Mouse (Mus musculus) hindbrain, embryonic 13.5 days (tissue): Measurements from ENCODE around the gene BC035947. TPM values are rescaled to one million over a fixed set of nuclear protein-coding genes. Genes with fewer than 3 reads are reported as not detected.
A peak's percentile ranks its signal among the peaks of the same experiment; 100 is the strongest.
"Not testable (repeated sequence)": the region's sequence is repeated elsewhere in the genome, so short reads cannot be mapped to it uniquely, and the experiment has no call there.

Experiments
- ATAC-seq: fragments of 200-750 bp; cut with Nextera tagmentation; 2 replicates; pipeline ENCODE4 v1.8.0; 2017; ENCODE audit warnings: moderate TSS enrichment; ENCODE audit not compliant: low FRiP score
- H3K27ac ChIP-seq: fragments of 300-500 bp; sonication (generic); 2 replicates; pipeline ENCODE4 v1.5.1; 2015; ENCODE audit warnings: inconsistent platforms, mild to moderate bottlenecking, moderate library complexity
- H3K27me3 ChIP-seq: fragments of 300-500 bp; sonication (generic); 2 replicates; pipeline ENCODE4 v1.6.1; 2015; ENCODE audit warnings: mild to moderate bottlenecking, inconsistent platforms
- H3K36me3 ChIP-seq: fragments of 300-500 bp; sonication (generic); 2 replicates; pipeline ENCODE4 v1.6.1; 2015; ENCODE audit warnings: mild to moderate bottlenecking, inconsistent platforms
- H3K4me1 ChIP-seq: fragments of 300-500 bp; sonication (generic); replicated peaks from 2 replicates; pipeline ENCODE4 v1.6.1; 2015; ENCODE audit warnings: inconsistent platforms
- H3K4me2 ChIP-seq: fragments of 300-500 bp; sonication (generic); 2 replicates; pipeline ENCODE4 v1.6.1; 2015; ENCODE audit warnings: inconsistent platforms, mild to moderate bottlenecking, moderate library complexity
- H3K4me3 ChIP-seq: fragments of 300-500 bp; sonication (generic); 2 replicates; pipeline ENCODE4 v1.5.1; 2015; ENCODE audit warnings: mild to moderate bottlenecking, inconsistent platforms
- H3K9ac ChIP-seq: fragments of 300-500 bp; sonication (generic); 2 replicates; pipeline ENCODE4 v1.6.1; 2015; ENCODE audit warnings: mild to moderate bottlenecking, inconsistent platforms
- H3K9me3 ChIP-seq: fragments of 300-500 bp; sonication (generic); 2 replicates; pipeline ENCODE4 v1.6.1; 2016; ENCODE audit warnings: inconsistent platforms
- WGBS: fragments of 180-500 bp; shearing (Covaris S2); methylation state at CpG from one replicate; pipeline ENCODE4 v1.1.7; 2015; 5-methylcytosine and 5-hydroxymethylcytosine counted together
- polyA plus RNA-seq: library from polyadenylated mRNA; unstranded; fragments of >200 nt; fragmentation: Nextera tagmentation; extraction: Ambion mirVana; gene quantifications from 2 replicates; pipeline ENCODE4 v1.2.1, GENCODE M21; 2015

The BC035947 gene
- polyA plus RNA-seq, 1 experiment from 2014 or later, result 0.82 TPM

DNA sequence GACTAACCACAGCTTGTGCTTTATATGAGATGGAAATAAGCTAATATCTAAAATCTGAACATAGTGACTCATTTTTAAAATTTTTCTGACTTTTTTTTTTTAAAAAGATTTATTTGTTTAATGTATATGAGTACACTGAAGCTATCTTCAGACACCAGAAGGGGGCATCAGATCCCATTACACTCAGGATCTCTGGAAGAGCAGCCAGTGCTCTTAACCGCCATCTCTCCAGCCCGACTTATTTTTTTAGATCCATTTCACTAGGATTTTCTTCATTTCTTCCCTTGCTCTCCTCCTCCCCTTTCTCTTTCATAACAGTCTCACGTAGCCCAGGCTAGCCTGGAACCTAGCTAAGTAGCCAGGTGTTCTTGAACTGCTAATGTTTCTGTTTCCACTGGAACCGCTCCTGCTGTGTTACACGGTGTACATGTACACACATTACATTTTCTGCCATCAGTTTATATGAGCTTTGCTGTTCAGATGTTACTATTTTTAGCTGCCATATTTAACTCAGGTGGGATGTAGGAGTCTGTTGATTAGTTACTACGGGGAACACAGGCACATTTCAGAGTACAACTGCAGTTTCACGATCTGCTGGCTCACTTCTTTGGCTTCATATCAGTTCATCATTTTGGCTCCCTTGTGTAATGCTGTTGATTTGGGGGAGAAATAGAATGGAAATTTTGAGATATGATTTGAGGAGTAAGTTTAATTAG, 18.7 kb upstream of the BC035947 start:
- Histone ChIP-seq H3K27me3 (no peaks in the 10 kb centered on the region), H3K9ac (no peak overlapping the region), H3K4me2 (no peak overlapping the region), H3K4me1 (no peaks in the 10 kb centered on the region), H3K27ac (no peak overlapping the region), H3K36me3 (no peaks in the 10 kb centered on the region), H3K4me3 (no peak overlapping the region), H3K9me3 (no peaks in the 10 kb centered on the region)
- ATAC-seq, result no peak
- 77% methylated on average over 7 of the region's 7 CpGs for WGBS

DNA sequence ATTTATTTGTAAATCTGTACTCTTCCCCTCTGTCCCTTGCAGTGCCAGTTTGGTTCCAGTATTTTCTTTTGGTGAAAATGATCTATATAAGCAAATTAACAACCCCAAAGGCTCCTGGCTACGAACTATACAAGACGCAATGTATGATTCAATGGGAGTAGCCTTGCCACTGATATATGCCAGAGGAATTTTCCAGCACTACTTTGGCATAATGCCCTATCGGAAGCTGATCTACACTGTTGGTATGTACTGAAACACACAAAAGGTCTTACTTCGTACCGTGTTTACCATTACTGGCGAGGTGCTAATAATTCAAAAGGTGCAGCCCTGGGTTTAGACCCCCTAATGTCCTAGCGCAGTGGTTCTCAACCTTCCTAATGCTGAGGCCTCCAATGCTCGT, 17.1 kb upstream of the BC035947 start:
- no peak overlapping the region for H3K27ac ChIP-seq
- H3K27me3 ChIP-seq, result no peaks in the 10 kb centered on the region
- WGBS, result 93% methylated on average over 8 of the region's 8 CpGs
- H3K4me2 ChIP-seq, result no peak overlapping the region
- no peaks in the 10 kb centered on the region for H3K4me1 ChIP-seq
- ATAC-seq, result no peak
- no peak overlapping the region for H3K4me3 ChIP-seq
- no peaks in the 10 kb centered on the region for H3K36me3 ChIP-seq
- H3K9me3 ChIP-seq, result no peaks in the 10 kb centered on the region
- no peak overlapping the region for H3K9ac ChIP-seq

DNA sequence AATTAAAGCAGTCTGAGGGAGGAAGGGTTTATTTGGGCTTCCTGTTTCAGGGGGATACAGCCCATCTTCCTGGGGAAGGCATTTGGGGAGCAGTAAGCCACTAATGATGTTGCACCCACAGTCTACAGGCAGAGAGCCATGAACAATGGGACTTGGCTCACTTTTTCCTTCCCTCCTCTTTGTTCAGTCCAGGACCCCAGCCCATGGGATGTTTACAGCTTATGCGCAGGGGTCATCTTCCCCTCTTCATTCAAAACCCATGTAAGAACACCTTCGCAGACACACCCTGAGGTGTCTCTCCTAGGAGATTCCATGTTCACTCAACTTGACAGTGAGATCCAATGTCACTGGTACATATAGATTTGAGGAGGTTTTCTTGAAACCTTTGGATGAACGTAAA, 16.4 kb upstream of the BC035947 start:
- Histone ChIP-seq H3K4me3 (no peak overlapping the region), H3K4me1 (no peaks in the 10 kb centered on the region), H3K4me2 (no peak overlapping the region), H3K9ac (no peak overlapping the region), H3K27ac (no peak overlapping the region), H3K27me3 (no peaks in the 10 kb centered on the region), H3K9me3 (no peaks in the 10 kb centered on the region), H3K36me3 (no peaks in the 10 kb centered on the region)
- 97% methylated on average over 3 of the region's 3 CpGs for WGBS
- no peak for ATAC-seq

GRCm38 (mm10) chr1:78525189-78525886, 13.4 kb upstream of the BC035947 start:
- Histone ChIP-seq H3K27ac (no peak overlapping the region), H3K4me3 (no peak overlapping the region), H3K9ac (no peak overlapping the region), H3K9me3 (no peaks in the 10 kb centered on the region), H3K4me1 (no peaks in the 10 kb centered on the region), H3K4me2 (no peak overlapping the region), H3K36me3 (no peaks in the 10 kb centered on the region), H3K27me3 (no peaks in the 10 kb centered on the region)
- 50% methylated on average over 23 of the region's 23 CpGs for WGBS
- no peak for ATAC-seq

- Histone ChIP-seq H3K4me1 (no peaks in the 10 kb centered on the region), H3K36me3 (no peaks in the 10 kb centered on the region), H3K9me3 (no peaks in the 10 kb centered on the region), H3K4me2 (no peak overlapping the region), H3K27ac (no peak overlapping the region), H3K4me3 (no peak overlapping the region), H3K9ac (no peak overlapping the region), H3K27me3 (no peaks in the 10 kb centered on the region)
- ATAC-seq, result no peak
- 92% methylated on average over 7 of the region's 7 CpGs for WGBS
Measured at GRCm38 (mm10) chr1:78518907-78519306, 6.9 kb upstream of the BC035947 start.

DNA sequence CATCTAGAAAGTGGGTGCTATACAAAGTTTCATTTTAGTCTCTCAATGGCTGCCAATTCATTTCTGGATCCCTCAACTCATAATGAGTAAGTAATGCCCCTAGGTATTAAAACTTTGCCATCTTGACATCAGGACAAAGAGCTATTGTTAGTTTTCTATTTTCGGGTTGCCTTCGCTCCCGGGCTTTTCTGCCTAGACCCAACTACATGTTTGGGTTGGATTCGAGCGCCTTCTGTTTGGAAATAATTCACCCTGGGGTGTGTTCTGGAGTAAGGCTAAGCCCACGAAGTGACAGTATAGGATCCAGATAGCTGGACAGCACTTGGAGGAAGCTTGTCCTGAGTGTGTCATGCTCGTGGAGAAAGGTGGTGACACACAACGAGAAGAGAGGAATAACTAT, 798 bp upstream of the BC035947 start:
- H3K9ac ChIP-seq, result no peak overlapping the region
- 79% methylated on average over 8 of the region's 8 CpGs for WGBS

DNA sequence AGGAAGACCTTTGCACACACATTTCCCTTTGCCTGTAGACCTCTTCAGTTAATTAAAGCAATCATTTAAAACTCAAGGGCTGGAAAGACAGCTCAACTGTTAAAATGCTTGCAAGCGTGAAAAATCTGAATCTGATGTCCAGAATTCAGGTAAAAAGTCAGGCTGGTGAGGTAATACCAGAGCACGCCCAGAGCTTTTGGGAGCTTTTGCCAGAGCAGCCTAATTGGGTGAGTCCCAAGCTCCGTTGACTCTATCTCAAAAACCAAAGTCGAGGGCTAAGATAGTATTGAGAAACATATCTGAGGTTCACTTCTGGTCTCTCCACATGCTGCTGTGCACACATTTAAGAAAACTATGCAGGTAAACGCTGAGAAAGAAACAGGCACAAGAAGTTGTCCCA, 1.1 kb downstream of the BC035947 start, which contains the start of gene Mogat1:
Gene Mogat1 (plus strand): TSS at position 130 of the 400 bp plus-strand sequence.
- H3K36me3 ChIP-seq, result no peaks in the 10 kb centered on the region

More for the DNA sequence above, 798 bp upstream of the BC035947 start:
- Histone ChIP-seq H3K4me3 (no peak overlapping the region), H3K4me1 (peaks cover 7% of the 10 kb centered on the region), H3K36me3 (no peaks in the 10 kb centered on the region), H3K4me2 (no peak overlapping the region), H3K27ac (no peak overlapping the region), H3K9me3 (no peaks in the 10 kb centered on the region), H3K27me3 (no peaks in the 10 kb centered on the region; the same call in 1 of the 2 replicates)
- no peak for ATAC-seq

GRCm38 (mm10) chr1:78507137-78507536, 4.8 kb downstream of the BC035947 start:
- no peak for ATAC-seq
- Histone ChIP-seq H3K36me3 (no peaks in the 10 kb centered on the region), H3K27ac (no peak overlapping the region), H3K4me2 (no peak overlapping the region), H3K9ac (no peak overlapping the region), H3K27me3 (no peaks in the 10 kb centered on the region; the same call in 1 of the 2 replicates), H3K4me3 (no peak overlapping the region), H3K9me3 (no peaks in the 10 kb centered on the region), H3K4me1 (peaks cover 7% of the 10 kb centered on the region)
- WGBS, result 65% methylated on average over 1 of the region's 1 CpGs

More for the DNA sequence above, 1.1 kb downstream of the BC035947 start, which contains the start of gene Mogat1:
- no peak within 1 kb of the TSS for H3K27ac ChIP-seq
- peaks cover 7% of the 10 kb centered on the region for H3K4me1 ChIP-seq
- H3K9ac ChIP-seq, result peak within 1 kb of the TSS; percentile 69
- ATAC-seq, result no peak
- peak within 1 kb of the TSS; percentile 37 for H3K4me3 ChIP-seq
- WGBS, result 74% methylated on average over 5 of the region's 5 CpGs
- no peaks in the 10 kb centered on the region for H3K9me3 ChIP-seq
- peak within 1 kb of the TSS; percentile 63 for H3K4me2 ChIP-seq
- H3K27me3 ChIP-seq, result no peaks in the 10 kb centered on the region; the same call in 1 of the 2 replicates

- ATAC-seq, result no peak
Measured at GRCm38 (mm10) chr1:78502527-78502926, 9.4 kb downstream of the BC035947 start.

GRCm38 (mm10) chr1:78501856-78502255, 10.1 kb downstream of the BC035947 start:
- H3K4me2 ChIP-seq, H3K9me3 ChIP-seq, H3K36me3 ChIP-seq, H3K9ac ChIP-seq, ATAC-seq, H3K4me3 ChIP-seq, H3K27ac ChIP-seq, H3K4me1 ChIP-seq, H3K27me3 ChIP-seq: not testable (repeated sequence)
- whole genome bisulfite sequencing, result 93% methylated on average over 12 of the region's 12 CpGs

More at GRCm38 (mm10) chr1:78502527-78502926, 9.4 kb downstream of the BC035947 start:
- Histone ChIP-seq H3K9ac (no peak overlapping the region), H3K4me1 (no peaks in the 10 kb centered on the region), H3K9me3 (no peaks in the 10 kb centered on the region), H3K4me2 (no peak overlapping the region), H3K27me3 (no peaks in the 10 kb centered on the region), H3K27ac (no peak overlapping the region), H3K4me3 (no peak overlapping the region), H3K36me3 (no peaks in the 10 kb centered on the region)
- WGBS, result 95% methylated on average over 6 of the region's 6 CpGs

DNA sequence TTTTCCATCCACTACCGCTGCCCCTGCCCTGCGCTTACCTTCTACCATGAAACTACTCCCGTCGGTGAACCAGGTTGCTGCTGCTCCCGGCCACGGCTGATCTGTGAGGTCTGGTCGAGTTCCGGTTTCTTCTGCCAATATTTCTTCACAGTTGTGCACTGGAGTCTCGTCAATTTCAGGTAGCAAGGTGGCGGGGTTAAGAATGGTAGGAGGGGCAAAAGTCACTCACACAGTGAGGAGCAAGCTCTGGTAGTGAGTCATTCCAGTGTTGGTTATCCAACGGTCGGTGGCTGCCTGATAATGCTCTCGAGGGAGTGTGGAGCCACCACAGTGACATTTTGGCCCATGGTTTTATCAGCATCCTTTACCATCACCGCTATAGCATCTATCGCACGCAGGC, 10.9 kb downstream of the BC035947 start:
- 93% methylated on average over 16 of the region's 16 CpGs for WGBS
- Histone ChIP-seq H3K27ac (no peak overlapping the region), H3K36me3 (no peaks in the 10 kb centered on the region), H3K4me2 (no peak overlapping the region), H3K9me3 (no peaks in the 10 kb centered on the region), H3K4me1 (no peaks in the 10 kb centered on the region), H3K9ac (no peak overlapping the region), H3K27me3 (no peaks in the 10 kb centered on the region), H3K4me3 (no peak overlapping the region)
- no peak for ATAC-seq

- no peak overlapping the region for H3K4me2 ChIP-seq
- peaks cover 17% of the 10 kb centered on the region; the same call in 1 of the 2 replicates for H3K27me3 ChIP-seq
- WGBS, result 78% methylated on average over 1 of the region's 1 CpGs
- no peak overlapping the region for H3K4me3 ChIP-seq
- ATAC-seq, result no peak
- no peaks in the 10 kb centered on the region for H3K36me3 ChIP-seq
- no peak overlapping the region for H3K27ac ChIP-seq
- no peak overlapping the region for H3K9ac ChIP-seq
- H3K9me3 ChIP-seq, result no peaks in the 10 kb centered on the region
- peaks cover 32% of the 10 kb centered on the region for H3K4me1 ChIP-seq
Measured at GRCm38 (mm10) chr1:78490143-78490542, 21.8 kb downstream of the BC035947 start.
